Mouse (Mus musculus): ENCODE results near the gene Milr1.

DNA sequence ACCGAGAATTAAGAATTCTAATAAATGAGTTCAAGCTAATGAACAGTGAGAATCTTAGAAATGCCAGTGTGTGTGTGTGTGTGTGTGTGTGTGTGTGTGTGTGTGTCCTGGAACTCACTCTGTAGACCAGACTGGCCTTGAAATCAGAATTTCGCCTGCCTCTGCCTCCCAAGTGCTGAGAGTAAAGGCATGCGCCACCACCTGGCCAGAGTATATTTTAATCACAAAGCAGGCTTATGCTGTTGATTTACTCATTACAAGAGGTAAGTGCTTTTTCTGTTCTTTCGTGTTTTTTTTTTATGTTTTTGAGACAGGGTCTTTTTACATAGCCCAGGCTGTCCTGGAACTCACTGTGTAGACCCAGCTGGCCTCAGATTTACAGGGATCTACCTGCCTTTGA, 42.8 kb downstream of the Milr1 start:
- TF ChIP-seq POLR2A (IDR thresholded peaks at IDR 0.05; ENCODE audit: low read depth, low read length) (no peak), CTCF (IDR thresholded peaks at IDR 0.05; ENCODE audit: extremely low read depth, insufficient read length, insufficient replicate concordance, low read depth, low read length) (0 out of 2 replicates have a peak, but pooled peaks have one; percentile 14)

Measured in small intestine, adult 2 months (tissue).